Mouse (Mus musculus) adrenal gland, postnatal 14 days (tissue): Measurements from ENCODE around the gene Ston2. TPM values are rescaled to one million over a fixed set of nuclear protein-coding genes. Genes with fewer than 3 reads are reported as not detected.

Source experiments
- DNase-seq: peaks from one replicate; pipeline ENCODE4 v3.0.0; 2021; ENCODE audit warnings: mixed read lengths
- total RNA-seq: library from RNA; stranded (reverse); gene quantifications from 2 replicates; pipeline ENCODE4 v1.2.3, GENCODE M21; 2021

The Ston2 gene
- total RNA-seq, 1 experiment from 2014 or later, result 10.1 TPM

DNA sequence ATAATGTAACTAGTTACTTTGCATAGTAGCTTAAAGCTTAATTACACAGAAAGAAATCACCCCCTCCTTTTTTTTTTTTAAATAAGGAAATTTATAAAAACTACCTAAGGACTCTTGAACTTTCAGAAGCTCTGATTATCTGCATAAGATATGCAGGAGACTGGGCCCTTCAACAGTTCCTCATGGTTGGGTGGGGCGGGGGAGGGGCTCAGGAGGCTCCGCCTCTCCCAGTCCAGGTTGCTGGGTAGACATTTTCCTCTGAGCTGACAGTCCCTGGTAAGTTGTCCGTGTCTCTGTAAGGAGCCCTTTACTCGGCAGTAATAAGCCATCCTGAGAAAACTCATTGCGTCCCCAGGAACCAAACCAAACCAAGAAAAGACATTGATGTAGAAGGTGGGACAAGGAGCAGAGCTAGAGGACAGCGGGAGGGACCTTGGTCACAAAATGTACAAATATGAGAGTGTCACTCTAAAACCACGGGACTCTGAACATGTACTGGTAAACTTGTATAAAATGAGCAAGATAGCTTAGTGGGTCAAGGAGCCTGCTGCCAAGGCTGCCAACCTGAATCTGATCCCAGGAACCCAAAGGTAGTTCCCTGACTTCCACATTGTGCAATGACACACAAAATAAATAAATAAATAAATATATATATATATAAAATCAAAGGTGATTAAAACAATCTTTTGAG, 88.6 kb downstream of the Ston2 start:
- no peak for DNase-seq

DNA sequence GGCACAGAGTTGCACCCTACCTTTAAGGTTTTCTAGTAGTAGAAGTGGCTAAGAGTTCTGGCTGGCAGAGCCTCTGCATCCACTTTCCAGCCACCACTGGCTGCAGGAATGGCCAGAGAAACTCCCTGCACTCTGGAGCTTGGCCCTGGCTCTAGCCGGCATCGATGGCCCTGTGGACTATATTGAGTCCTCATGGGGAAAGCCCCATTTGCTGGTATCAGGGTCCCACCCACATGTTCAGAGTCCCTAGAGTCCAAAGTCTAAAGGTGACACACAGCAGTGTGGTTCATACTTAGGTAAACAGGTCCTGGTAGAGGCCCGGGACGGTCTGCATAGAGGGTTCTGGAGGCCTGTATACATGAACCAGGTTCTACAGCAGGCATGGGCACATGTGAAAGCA, 92.0 kb downstream of the Ston2 start:
- DNase-seq, result no peak

DNA sequence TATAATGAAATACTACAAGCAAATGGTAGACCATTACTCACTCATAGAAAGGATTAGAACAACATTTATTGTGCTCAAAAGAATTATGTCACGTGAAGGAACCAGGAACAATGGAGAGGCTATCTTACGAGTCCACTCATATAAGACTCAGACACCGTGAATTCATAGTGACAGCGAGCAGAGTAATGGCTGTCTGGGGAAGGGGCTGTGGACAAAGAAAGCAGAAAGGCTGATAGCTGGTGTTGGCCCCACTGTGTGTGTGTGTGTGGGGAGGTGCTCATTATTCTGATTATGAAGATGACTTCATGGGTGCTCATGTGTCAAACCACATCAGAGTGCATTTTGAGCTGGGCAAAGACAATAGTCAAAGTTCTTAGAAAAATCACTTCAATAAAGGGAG, 92.4 kb downstream of the Ston2 start:
- no peak for DNase-seq

DNA sequence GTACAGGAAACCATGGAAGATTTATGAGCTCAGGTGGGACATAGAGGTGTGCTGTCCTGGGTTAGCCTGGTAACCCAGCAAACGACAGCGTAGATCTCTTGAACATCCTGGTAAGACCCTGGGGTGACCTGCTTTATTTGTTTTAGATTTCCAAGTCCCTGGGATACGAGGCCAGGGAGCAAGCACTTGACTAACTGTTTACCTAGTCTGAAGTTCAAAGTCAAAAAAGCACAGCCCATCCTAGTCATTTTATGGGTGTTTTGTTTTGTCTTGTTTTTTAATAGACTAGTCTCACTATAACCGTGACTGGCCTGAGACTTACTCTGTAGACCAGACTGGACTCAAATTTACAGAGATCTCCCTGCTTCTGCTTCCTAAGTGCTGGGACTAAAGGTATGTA, 93.4 kb downstream of the Ston2 start:
- no peak for DNase-seq

DNA sequence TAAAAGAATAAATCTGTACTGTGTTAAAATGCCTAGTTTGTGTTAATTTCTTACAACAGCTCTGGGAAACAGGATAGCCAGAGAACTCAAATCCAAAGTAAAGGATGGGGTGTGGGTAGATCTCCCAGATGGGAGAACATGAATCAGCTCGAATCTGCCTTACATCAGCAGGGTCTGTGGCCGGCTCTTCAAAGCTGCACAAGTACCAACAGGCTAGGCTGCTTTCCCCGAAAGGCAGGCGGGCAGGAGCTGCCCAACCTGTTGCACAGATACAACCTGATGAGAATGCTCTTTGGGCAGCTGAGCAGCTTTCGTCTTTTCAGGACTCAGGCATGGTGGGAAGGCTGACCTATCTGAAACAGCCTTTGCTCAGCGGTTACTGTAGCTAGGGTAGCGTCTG, 94.6 kb downstream of the Ston2 start:
- DNase-seq, result no peak

DNA sequence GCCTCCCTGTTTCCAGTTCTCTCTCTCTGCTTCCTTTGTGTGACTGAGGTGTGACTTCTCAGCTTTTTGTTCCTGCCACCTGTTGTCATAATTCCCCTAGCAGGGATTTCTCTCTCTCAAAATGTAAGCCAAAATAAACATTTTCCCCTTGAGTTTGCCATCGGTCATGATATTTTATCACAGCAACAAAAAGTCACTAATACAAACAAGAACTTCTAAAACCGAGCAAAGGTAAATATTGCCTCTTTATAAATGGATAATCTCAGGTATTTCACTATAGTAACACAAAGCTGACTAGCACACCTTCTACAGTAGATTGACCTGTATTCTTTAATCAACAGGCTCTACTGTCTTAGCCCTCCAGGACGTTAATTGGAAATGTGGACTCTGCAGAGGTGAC, 95.2 kb downstream of the Ston2 start:
- no peak for DNase-seq

DNA sequence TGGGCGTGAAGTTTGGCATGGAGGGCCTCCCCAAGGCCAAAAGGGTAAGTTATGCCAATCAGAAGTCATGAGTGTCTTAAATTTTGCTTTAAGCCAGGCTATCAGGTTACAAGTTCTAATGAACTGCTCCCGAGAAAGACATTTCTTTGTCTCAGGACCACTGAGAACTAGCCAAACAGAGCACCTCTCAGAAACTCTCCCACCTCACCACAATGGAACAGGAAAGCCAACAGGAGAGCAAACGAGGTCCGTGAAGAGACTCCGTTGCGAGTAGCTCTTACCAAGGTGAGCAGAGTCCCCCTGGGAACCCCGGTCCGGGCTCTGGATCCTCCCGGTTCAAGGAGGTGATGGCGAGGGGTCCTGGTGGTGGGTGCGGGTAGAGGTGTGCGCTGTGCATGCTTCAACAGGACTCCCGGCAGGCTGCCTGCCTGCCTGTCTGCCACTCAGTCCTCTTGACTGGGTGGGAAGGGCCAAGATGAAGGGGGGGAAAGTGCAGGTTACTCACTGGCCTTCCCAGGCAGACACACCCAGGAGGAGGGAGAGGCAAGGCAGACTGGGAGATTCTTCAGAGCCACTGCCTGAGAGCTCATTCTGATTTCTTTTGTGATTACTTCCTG, 102.4 kb downstream of the Ston2 start:
- DNase-seq, result no peak

DNA sequence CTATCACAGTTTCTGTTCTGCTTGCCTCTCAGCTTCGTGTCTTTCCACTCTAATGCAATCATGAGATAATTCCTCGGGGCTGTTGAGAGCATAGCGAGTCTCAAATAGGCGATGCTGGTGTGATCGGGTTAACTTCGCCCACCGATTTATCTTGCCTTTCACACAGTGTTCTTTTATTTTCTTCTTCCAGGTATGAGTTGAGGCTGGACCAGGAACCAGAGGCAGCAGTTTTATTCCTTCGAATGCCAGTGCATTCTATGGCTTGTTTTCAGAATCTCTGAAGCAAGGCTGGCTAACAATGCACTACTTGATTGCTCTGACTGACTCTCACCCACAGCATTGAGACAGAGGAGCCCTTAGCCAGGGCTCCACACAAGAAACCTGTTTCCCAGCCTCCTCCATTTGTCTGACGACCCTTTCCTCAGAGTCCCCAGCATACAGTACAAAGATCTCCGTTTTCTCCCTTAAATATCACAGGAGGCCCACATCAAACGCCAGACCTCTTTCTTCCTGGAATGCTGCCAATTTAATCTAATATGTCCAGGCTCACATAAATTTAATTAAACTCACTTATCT, 103.3 kb downstream of the Ston2 start:
- no peak for DNase-seq

DNA sequence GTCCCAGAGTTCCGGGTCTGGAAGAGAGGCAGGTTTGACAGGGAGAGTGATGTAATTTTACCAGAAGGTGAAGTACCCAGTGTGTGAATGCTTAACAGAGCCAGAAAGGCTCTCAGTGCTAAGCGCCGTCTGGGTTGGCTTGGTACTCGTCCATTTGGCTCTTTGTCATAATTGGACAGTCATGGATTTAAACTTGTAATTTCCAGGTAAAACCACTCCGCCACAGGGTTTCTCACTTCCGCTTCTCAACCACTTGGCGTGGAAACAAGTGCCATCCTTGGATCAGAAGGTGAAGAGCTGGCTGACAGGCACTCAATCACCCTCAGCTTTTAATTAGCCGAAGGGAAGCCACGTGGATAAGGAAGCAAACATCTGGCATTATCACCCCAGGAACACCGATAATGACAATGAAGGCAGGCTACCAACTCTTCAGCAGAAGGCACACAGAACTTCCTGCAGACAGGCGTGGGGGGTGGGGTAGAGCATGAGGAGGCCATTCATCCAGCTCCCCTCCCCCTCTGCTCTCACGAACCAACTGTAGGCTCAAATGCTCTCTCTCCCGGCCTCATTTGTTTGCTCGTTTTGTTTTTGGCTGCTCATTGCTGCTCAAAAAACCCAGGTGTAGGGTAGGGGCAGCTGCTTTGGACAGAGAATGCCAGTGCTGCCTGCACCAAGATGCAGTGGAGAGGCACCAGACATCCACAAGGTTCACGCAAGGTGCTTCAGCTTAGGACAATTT, 103.9 kb downstream of the Ston2 start:
- DNase-seq, result peak; percentile 23

DNA sequence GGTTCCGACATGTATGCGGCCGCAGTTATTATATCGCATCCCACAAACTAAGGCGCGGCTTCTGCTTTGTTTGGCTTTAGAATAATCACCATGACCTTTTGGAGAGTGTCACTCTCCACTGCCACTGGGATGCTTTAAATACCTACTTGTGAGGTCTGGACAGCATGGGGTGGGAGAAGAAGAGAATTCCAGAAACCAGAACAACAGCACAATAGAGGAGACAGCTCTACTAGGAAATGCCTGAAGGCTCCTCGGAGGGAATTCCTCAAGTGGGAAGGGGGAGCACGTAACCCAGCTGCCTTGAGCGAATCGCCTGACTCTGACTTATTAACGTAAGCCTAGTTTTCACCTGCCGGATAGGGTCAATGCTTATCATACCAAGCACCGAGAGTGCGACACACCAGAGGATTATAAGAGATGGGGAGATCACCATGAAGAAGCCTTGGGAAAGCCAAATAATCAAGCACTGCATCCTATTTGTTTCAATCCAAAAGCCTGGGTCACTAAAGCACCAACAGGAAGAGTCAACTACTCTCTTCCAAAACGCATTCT, 104.6 kb downstream of the Ston2 start:
- no peak for DNase-seq

DNA sequence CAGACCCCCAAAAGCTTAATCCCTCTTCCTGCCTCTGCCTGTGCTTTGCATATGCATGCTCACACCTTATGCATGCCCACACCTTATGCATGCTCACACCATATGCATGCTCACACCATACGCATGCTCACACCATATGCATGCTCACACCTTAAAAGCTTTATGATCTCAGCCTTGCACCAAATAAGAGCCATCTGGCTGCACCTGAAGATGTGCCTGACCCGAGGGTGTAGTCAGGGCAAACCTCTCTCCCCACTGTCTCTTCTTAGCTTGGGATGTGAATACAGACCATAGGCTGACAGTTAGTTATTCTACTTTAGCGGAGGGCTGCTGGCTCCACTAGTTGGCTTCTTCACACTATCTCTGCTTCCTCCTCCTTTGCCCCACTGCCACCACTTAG, 105.1 kb downstream of the Ston2 start:
- DNase-seq, result no peak

DNA sequence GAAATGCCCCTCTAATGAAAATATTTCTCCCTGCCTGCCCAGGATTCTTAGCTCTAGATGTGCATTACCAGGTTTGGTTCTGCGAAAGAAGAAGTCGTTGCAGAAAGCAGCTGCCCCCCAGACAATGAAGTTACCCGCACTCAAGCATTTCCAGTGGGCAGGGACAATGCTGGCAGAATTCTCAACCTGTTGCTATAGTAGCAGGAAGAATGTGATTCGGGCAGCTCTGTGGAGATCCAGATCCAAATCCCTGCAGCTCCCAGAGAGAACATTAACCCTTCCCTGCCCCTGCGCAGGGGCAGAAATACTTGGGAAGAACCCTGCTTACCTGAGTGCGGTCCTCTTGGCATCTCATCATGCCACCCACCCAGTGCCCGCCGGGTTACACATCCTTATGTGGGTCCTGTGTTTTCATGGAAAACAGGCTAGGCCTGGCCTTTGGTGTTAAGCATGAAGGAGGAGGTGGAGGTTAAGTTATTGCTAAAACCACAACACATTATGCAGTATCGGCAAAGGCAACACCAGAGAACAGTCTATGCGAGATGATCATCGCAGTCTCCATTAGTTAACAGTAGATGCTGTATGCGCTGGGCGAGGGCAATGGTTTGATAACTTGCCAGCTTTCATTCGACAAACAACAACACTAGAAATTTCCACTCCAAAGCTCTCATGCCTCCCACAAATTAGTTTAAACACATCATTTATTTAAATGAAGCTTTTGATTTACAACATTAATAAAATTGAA, 108.7 kb downstream of the Ston2 start:
- DNase-seq, result no peak

DNA sequence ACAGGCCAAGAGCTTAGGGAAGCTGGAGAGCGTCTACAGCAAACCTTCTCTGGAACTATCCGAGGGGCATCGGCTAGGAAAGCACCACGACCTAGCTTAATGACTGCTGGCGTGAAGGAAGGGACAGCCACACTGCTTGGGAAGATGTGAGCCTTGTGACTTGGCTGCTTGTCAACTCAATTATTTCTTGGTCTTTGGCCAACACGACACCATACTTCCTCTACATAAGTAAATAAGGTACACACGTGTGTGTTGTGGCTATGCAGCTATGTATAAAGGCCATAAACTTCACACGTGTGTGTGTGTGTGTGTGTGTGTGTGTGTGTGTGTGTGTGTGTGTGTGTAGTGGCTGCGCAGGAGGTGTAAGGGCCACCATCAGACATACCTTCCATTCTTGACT, 112.2 kb downstream of the Ston2 start:
- DNase-seq, result no peak

DNA sequence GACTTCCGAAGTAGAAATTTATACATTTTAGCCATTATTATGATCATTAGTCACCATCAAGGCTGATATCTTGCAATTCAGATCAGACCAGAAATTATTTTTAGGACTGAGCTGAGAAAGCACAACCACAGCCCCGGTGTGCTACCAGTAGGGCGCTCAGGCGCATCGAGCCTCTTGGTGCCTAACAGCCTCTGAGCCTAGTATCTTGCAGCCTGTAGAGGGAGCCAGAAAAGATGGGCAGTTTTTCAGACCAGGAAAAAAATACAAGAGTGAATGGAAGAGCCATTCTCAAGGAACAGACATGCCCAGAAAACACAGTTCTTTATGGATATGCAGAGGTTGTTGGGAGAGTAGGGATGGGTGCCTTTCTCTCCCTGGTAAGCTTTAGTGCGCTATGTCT, 115.0 kb downstream of the Ston2 start:
- DNase-seq, result no peak

DNA sequence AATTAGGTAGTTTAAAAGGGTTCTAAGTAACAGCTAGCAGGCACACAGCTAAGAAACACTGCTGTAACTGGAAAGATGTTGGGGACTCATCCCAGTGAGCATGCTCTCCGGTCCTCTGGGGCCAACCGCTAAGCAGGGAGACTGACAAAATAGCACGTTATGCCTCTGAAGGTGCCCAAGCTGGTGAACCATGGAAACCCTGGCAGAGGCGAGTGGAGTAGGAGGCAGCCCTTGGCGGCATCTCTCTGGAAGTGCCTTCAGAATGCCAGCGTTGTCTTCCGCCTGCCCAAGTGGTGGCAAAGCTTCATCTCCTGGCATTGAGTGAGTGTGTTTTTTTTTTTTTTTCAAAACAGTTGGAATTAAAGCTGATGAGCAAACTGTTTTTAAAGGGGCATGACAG, 115.7 kb downstream of the Ston2 start:
- DNase-seq, result no peak

DNA sequence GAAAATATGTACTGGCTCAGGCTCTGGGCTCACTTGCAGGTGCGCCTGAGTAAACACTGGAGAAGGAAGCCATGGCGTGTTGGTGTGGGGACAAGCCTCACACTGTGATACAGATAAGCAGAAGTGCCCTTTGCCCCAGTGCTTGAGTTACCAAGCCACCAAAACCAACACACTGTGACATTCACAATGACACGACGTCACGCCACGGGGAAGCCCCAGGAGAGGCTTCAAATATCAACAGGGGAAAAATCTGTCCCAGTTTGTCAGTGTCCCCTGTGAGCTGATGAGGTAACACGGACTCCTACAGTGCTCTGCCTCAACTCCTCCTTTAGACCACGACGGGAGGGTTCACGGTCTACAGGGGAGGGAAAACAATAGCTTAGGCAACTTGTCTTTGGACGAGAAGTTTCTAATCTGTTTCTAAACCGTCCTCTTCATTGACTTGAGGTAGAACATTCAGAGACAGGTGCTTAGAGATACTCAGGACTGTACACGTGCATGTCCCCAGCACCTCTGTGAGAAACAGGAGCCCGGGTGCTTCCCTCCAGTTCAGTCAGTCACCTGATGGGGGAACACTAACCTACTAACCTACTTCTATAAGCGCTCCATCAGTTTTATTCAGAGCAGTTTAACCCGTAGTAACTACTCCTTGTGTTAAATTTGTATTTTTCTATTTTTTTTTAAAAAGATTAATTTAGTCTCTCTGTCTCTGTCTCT, 119.5 kb downstream of the Ston2 start:
- DNase-seq, result no peak

DNA sequence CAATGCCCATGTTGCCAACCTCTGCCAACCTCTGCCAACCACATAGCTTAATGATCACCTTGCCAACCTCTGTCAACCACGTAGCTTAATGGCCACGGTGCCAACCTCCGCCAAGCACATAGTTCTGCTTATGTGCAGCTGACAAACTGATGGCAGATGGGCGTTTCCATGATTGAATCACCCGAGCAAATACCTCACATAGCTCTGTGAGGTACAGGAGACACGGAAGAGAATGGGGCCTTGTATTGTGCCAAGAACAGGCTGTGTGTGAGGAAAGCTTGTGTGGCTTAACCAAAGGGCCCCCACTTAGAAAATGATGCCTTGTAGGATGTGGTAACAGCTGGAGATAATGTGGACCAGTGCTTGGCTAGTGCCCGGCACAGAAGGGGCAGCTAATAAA, 120.4 kb downstream of the Ston2 start:
- no peak for DNase-seq

DNA sequence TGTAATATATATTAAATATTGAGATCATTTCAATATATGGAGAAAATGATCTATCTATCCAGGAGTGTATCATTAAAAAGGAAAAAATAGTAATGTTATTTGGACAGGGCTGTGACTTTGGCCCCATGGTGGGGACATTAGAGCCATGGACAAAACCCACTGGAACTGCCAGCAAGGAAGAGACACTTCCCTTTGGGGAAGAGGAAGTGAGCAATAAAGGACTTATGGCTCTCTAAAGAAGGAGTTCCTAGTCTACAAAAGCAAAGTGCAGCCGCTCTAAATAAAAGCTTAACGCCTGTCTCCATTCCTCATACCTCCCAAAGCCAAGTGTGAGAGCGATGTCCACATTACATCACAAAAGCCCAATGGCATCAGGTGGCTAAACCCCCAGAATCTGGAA, 121.6 kb downstream of the Ston2 start:
- no peak for DNase-seq

DNA sequence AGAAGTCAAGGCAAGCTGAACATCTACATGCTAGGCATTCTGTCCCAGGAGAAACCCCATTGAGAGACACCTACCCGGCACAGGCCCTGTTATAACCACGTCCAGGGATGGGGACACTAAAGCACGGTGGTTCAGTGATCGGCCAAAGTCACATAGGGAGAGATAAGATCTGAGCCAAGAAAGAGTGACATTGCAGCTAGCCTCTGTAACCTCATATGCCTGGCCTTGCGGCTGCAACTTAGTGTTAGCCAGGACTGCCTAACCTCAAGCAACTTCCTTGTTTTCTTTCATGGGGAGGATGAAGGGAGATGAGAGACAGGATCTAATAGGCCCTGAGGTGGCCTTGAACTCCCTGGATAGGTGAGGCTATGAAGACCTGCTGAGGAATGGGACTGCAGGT, 122.8 kb downstream of the Ston2 start:
- no peak for DNase-seq

DNA sequence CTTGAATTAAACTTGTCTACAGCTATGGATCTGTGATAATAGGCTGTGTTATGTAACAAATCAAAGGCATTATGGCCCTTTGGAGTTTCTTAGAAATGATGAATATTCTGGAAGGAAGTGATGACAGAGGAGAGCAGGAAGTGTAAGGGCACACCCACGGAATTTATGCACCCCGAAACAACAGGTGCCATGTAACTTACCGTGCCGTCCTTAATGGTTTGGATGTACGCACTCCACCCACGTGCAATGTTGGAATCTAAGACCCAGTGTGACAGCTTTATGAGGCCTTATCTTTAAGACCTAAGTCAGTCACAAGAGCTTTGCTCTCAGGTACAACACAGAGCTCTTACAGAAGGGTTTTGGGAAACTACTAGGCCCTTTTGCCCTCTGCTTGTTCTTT, 124.9 kb downstream of the Ston2 start:
- DNase-seq, result no peak

DNA sequence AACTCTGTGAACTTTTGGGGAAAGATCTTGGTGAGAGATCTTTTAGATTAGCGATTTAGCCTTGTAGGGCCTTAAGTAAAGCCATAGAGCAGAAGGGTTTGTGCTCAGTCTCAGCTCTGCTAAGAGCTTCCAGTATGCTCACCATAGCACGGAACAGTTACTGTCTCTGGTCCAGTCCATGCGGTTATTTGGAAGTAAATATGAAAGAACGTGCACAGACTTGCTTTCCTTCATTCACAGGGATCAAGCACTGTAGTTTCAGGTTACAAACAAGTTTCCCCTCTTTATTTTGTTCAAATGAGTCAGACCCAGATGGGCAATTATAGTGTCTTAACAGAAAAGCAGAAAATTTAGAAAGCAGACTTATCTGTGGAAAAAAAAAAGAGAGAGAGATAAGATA, 125.3 kb downstream of the Ston2 start:
- DNase-seq, result no peak
